Mouse (Mus musculus) G1E (cell line): Measurements from ENCODE around the gene Rps27rt. TPM values are rescaled to one million over a fixed set of nuclear protein-coding genes. Genes with fewer than 3 reads are reported as not detected.
A peak's percentile ranks its signal among the peaks of the same experiment; 100 is the strongest.

Source experiments
- ATAC-seq: 2 replicates; pipeline ENCODE4 v1.8.0; 2016; ENCODE audit warnings: mild to moderate bottlenecking; ENCODE audit not compliant: insufficient number of reproducible peaks, poor library complexity, low FRiP score, severe bottlenecking; ENCODE audit errors: extremely low read depth
- DNase-seq: peaks from one replicate; pipeline ENCODE4 v3.0.0; 2012; ENCODE audit warnings: low spot score
- H3K27me3 ChIP-seq: 2 replicates; pipeline ENCODE4 v1.6.1; 2012; ENCODE audit warnings: mild to moderate bottlenecking, low read length, inconsistent platforms; ENCODE audit not compliant: insufficient read depth
- H3K36me3 ChIP-seq: replicated peaks from 2 replicates; pipeline ENCODE3; 2012; ENCODE audit warnings: mild to moderate bottlenecking, inconsistent platforms
- H3K4me1 ChIP-seq: 2 replicates; pipeline ENCODE4 v1.6.1; 2012; ENCODE audit warnings: low read depth, low read length, inconsistent platforms, mixed read lengths; ENCODE audit not compliant: insufficient read depth
- H3K4me3 ChIP-seq: 2 replicates; pipeline ENCODE4 v1.5.1; 2012; ENCODE audit warnings: low read depth, mild to moderate bottlenecking, inconsistent platforms, low read length, moderate library complexity, mixed read lengths
- H3K9me3 ChIP-seq: replicated peaks from 2 replicates; pipeline ENCODE4 v1.6.1; 2012; ENCODE audit warnings: inconsistent platforms
- CTCF ChIP-seq: IDR thresholded peaks from 2 replicates; pipeline ENCODE4 v1.5.1; 2012; ENCODE audit warnings: low read depth, low read length, inconsistent platforms, mixed read lengths
- GATA1 ChIP-seq: IDR thresholded peaks from 2 replicates; pipeline ENCODE4 v1.6.1; 2012; ENCODE audit warnings: borderline replicate concordance, low read length, inconsistent platforms, mixed read lengths
- GATA2 ChIP-seq: IDR thresholded peaks from 2 replicates; pipeline ENCODE4 v1.6.1; 2012; ENCODE audit warnings: low read depth, low read length, inconsistent platforms, borderline replicate concordance
- POLR2AphosphoS5 ChIP-seq: IDR thresholded peaks from 2 replicates; pipeline ENCODE4 v1.6.1; 2012; ENCODE audit warnings: low read depth, low read length, inconsistent platforms; ENCODE audit not compliant: insufficient replicate concordance
- TAL1 ChIP-seq: conservative IDR thresholded peaks from 2 replicates; pipeline ENCODE4 v1.6.1; 2012; ENCODE audit warnings: low read depth, low read length, inconsistent platforms, mixed read lengths
- polyA plus RNA-seq: library from polyadenylated mRNA; stranded (reverse); fragments of >175 nt; gene quantifications from 2 replicates; pipeline ENCODE4 v1.2.3, GENCODE M21; 2012
- total RNA-seq, 2 experiments: library from RNA; stranded (forward) in 1 of 2; stranded (reverse) in 1 of 2; fragments of 200-1000 nt in 1 of 2; fragments of >200 nt in 1 of 2; fragmentation: Nextera tagmentation in 1 of 2; gene quantifications; 2 replicates each; pipeline ENCODE4 v1.2.3; 2014 to 2017

Gene Rps27rt
- total and polyA plus RNA-seq, 3 experiments = 3.0 to 163 (median 104) TPM

- Histone ChIP-seq H3K4me3 (no peak overlapping the region), H3K27me3 (peaks cover 5% of the 10 kb centered on the region; the same call in 1 of the 2 replicates), H3K36me3 (no peaks in the 10 kb centered on the region), H3K9me3 (peaks cover 61% of the 10 kb centered on the region), H3K4me1 (no peaks in the 10 kb centered on the region)
- ATAC-seq = no peak
- no peak for TF ChIP-seq GATA2
- TF ChIP-seq CTCF = no peak
- no peak for TF ChIP-seq TAL1
- TF ChIP-seq POLR2AphosphoS5 = no peak
- TF ChIP-seq GATA1 = no peak
- DNase-seq = no peak
Observed at GRCm38 (mm10) chr9:114964093-114964492, 18.4 kb downstream of the Rps27rt start.

DNA sequence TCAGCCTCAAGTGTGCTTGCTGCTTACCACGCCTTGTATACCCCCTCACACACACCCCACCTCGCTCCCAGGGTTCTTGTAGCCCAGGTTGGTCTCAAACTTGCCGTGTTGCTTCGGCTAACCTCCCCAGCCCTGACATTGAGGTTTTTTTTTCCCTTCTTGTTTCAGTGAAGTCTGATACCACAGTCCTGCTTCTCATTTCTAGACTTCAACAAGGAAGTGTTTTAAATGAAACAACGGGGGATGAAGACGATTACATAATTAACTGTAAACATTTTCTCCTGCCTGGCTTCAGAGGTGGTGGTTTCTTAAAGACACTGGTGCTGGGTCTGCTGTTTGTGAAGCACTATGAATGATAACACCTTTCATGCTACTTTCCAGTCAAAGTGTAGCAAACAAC lies 21.7 kb downstream of the Rps27rt start:
- ATAC-seq (no peak), DNase-seq (no peak)
- Histone ChIP-seq H3K4me3 (no peak overlapping the region), H3K36me3 (no peaks in the 10 kb centered on the region), H3K9me3 (peaks cover 51% of the 10 kb centered on the region), H3K27me3 (no peaks in the 10 kb centered on the region), H3K4me1 (no peaks in the 10 kb centered on the region)
- TF ChIP-seq CTCF = no peak
- TF ChIP-seq GATA2 = no peak
- TF ChIP-seq GATA1 = no peak
- no peak for TF ChIP-seq TAL1
- TF ChIP-seq POLR2AphosphoS5 = no peak

DNA sequence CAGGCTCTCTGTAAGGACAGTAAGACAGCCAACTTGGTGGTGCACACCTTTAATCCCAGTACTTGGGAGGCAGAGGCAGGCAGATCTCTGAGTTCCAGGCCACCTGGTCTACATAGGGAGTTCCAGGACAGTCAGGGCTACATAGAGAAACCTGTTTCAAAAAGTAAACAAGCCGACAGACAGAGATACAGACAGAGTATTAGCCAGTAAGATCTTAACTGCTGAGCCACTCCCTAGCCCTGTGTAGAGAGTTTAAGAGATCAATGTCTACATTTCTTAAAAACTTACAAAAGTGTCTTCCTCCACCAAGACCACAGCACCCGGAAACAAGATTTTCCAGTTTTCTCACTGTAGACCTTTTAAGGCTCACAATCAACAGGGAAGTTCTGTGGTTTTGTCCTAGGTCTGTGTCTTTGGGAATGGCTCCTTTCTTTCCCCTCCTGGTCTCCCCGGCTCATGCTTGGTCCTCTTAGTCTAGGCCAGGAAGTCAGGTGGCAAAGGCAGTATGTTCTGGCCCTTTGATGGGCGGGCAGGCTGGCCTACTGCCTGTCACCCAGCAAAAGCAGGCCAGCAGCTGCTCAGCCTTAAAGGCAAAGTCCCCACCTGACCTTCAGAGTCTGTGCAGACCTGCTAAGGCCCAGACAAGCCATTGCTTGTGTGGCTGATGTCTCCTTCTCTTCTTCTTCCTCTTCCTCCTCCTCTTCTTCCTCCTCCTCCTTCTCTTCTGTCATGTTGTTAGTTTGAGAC lies 22.3 kb downstream of the Rps27rt start:
- Histone ChIP-seq H3K4me1 (no peaks in the 10 kb centered on the region), H3K36me3 (no peaks in the 10 kb centered on the region), H3K27me3 (no peaks in the 10 kb centered on the region), H3K9me3 (peaks cover 50% of the 10 kb centered on the region), H3K4me3 (no peak overlapping the region)
- DNase-seq (no peak), ATAC-seq (no peak)
- TF ChIP-seq GATA2 (no peak), CTCF (no peak), POLR2AphosphoS5 (no peak), GATA1 (no peak), TAL1 (no peak)

GRCm38 (mm10) chr9:114956945-114957344 lies 25.6 kb downstream of the Rps27rt start:
- TF ChIP-seq CTCF = 0 out of 2 replicates have a peak, but pooled peaks have one; percentile 19
- TF ChIP-seq GATA2 = no peak
- H3K4me1 ChIP-seq = no peaks in the 10 kb centered on the region
- ATAC-seq (no peak), DNase-seq (peak; percentile 21)
- H3K9me3 ChIP-seq = peaks cover 31% of the 10 kb centered on the region
- H3K36me3 ChIP-seq = no peaks in the 10 kb centered on the region
- H3K27me3 ChIP-seq = no peaks in the 10 kb centered on the region
- no peak overlapping the region for H3K4me3 ChIP-seq

GRCm38 (mm10) chr9:114955340-114955739 lies 27.2 kb downstream of the Rps27rt start:
- H3K9me3 ChIP-seq = peaks cover 23% of the 10 kb centered on the region
- ATAC-seq (no peak), DNase-seq (no peak)
- no peaks in the 10 kb centered on the region for H3K36me3 ChIP-seq
- TF ChIP-seq POLR2AphosphoS5 = no peak
- TF ChIP-seq CTCF = no peak
- TF ChIP-seq TAL1 = no peak
- TF ChIP-seq GATA1 = no peak
- no peak for TF ChIP-seq GATA2
- H3K27me3 ChIP-seq = no peaks in the 10 kb centered on the region
- H3K4me3 ChIP-seq = no peak overlapping the region
- H3K4me1 ChIP-seq = no peaks in the 10 kb centered on the region

- no peak for ATAC-seq
- Histone ChIP-seq H3K9me3 (peaks cover 17% of the 10 kb centered on the region), H3K4me1 (no peaks in the 10 kb centered on the region), H3K4me3 (no peak overlapping the region), H3K27me3 (no peaks in the 10 kb centered on the region), H3K36me3 (no peaks in the 10 kb centered on the region)
- DNase-seq = no peak
- no peak for TF ChIP-seq CTCF
- no peak for TF ChIP-seq TAL1
- no peak for TF ChIP-seq POLR2AphosphoS5
- TF ChIP-seq GATA2 = no peak
- no peak for TF ChIP-seq GATA1
Observed at GRCm38 (mm10) chr9:114952866-114953265, 29.7 kb downstream of the Rps27rt start.
